Mouse (Mus musculus) embryonic fibroblast, embryonic 13.5 days (primary cell): ENCODE results near the gene Thsd4. TPM values are rescaled to one million over a fixed set of nuclear protein-coding genes. Genes with fewer than 3 reads are reported as not detected.

Experiments
- H3K27ac ChIP-seq: 2 replicates; pipeline ENCODE4 v1.5.1; 2012; ENCODE audit warnings: low read length, control low read depth, inconsistent platforms; ENCODE audit not compliant: insufficient read depth
- H3K4me1 ChIP-seq: 2 replicates; pipeline ENCODE4 v1.6.1; 2011; ENCODE audit warnings: low read length; ENCODE audit not compliant: control insufficient read depth, insufficient read depth
- H3K4me3 ChIP-seq: 2 replicates; pipeline ENCODE4 v1.5.1; 2011; ENCODE audit warnings: mild to moderate bottlenecking, control low read depth, low read length; ENCODE audit not compliant: insufficient read depth
- CTCF ChIP-seq: IDR thresholded peaks from 2 replicates; pipeline ENCODE4 v1.5.1; 2011; ENCODE audit warnings: mild to moderate bottlenecking, control low read depth, low read length, moderate library complexity, borderline replicate concordance; ENCODE audit not compliant: insufficient read depth
- POLR2A ChIP-seq: IDR thresholded peaks from 2 replicates; pipeline ENCODE4 v1.6.1; 2011; ENCODE audit warnings: low read depth, mild to moderate bottlenecking, control low read depth, low read length, moderate library complexity
- polyA plus RNA-seq: library from polyadenylated mRNA; stranded (reverse); fragments of >200 nt; gene quantifications from 2 replicates; pipeline ENCODE4 v1.2.4, GENCODE M21; 2011; ENCODE audit warnings: low read depth; ENCODE audit not compliant: missing spikeins, insufficient read length

The Thsd4 gene
- polyA plus RNA-seq, 1 experiment = 7.0 TPM

DNA sequence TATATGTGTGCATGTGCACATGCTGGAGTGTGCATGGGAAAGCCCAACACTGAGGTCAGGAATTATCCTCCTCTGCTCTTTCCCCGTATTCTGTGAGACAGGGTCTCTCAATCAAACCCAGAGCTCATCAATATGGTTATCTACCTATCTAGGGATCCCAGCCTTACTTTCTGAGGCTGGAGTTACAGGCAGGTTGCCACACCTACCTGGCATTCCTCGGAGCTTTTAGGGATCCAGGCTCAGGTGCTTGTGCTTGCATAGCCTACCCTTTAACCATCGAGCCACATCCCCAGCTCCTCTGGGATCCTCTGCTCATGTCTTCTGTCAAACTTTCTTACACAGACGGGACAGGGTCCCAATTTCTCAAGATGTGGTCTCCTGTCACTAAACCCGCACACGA, 565.4 kb downstream of the Thsd4 start:
- Histone ChIP-seq H3K4me3 (no peak overlapping the region), H3K4me1 (no peaks in the 10 kb centered on the region), H3K27ac (no peak overlapping the region)
- TF ChIP-seq POLR2A (no peak), CTCF (no peak)

DNA sequence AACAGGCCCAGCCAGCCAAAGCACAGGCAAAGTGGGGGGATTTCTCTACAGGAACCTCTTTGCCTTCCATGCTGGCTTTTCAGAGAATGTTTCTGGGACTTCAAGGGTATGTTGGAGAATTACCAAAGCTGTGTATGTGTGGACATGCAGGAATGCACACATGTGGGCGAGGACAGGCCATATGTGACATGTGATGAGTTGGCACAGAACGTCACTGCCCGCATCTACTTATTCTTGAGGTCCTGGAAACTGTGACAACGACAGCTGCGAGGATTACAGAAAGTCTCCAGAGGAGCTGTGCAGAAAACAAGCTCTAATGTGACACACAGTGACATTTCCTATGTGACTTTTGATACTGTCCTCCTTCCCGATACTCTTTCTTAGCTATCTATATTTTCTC, 566.2 kb downstream of the Thsd4 start:
- Histone ChIP-seq H3K4me3 (no peak overlapping the region), H3K27ac (no peak overlapping the region), H3K4me1 (no peaks in the 10 kb centered on the region)
- TF ChIP-seq CTCF (no peak), POLR2A (no peak)

DNA sequence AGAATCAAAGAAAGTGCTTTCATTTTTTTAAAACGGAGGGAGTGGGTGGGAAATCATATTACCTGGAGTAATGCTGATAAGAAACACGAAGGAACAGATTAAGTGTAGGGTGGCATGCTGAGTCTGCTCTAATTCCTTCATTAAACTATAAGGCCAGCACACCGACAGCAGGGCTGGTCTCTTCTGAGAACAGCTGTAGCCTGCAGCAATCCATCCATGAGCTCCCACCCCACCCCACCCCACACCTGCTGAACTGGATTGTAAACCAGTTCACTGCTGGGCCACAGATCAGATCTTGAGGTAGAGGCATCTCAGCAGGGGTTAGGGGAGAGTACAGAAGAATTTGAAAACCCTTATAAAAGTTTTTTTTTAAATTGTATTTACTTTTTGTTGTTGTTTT, 566.6 kb downstream of the Thsd4 start:
- H3K4me3 ChIP-seq = no peak overlapping the region
- no peaks in the 10 kb centered on the region for H3K4me1 ChIP-seq
- TF ChIP-seq POLR2A (no peak), CTCF (no peak)
- no peak overlapping the region for H3K27ac ChIP-seq

DNA sequence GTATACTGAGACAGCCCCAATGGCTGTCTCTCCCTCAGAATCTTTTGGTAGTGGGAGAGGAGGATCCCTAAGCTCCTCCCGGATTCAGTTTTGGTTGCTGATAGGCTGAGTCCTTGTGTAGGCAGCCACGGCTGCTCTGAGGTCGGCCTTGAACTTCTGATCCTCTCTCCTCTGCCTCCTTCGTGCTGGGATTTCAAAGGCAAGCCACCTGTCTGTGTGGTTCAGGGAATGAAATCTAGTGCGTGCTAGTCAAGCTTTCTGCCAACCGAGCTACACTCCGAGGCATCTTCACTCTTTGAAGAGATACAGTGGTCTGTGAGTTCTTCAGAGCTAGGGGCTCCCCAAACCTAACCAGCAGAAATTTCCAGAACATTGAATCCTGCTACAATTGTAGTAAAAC, 568.3 kb downstream of the Thsd4 start:
- no peak overlapping the region for H3K4me3 ChIP-seq
- no peak overlapping the region for H3K27ac ChIP-seq
- TF ChIP-seq POLR2A (no peak), CTCF (no peak)
- H3K4me1 ChIP-seq = no peaks in the 10 kb centered on the region

DNA sequence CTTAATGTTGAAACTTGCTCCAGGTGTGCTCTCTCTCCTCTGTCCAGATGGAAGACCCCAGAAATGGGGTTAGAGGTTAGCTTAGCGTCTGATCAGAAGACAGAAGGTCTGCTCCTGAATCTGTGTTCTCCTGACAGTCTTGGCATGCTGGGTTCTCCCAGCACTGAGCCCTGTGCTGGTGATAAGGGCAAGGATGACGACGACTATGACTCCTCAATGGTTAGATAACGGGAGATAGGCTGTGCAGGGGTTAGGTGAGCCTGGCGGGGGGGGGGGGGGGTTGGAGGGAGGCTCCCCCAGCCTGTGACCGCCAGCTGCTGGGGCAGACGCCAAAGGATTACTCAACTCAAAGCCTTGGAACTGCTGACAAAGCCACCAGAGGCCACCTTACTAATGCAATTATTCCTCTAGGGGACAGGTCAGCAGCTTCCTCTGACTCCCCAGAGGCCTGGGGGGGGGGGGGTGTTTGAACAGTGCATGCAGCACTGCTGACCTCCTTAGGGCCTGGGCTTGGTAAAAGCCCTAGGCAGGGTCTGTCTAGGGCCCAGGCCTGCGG, 569.3 kb downstream of the Thsd4 start:
- Histone ChIP-seq H3K4me1 (no peaks in the 10 kb centered on the region), H3K27ac (no peak overlapping the region), H3K4me3 (no peak overlapping the region)
- no peak for TF ChIP-seq POLR2A
- no peak for TF ChIP-seq CTCF

DNA sequence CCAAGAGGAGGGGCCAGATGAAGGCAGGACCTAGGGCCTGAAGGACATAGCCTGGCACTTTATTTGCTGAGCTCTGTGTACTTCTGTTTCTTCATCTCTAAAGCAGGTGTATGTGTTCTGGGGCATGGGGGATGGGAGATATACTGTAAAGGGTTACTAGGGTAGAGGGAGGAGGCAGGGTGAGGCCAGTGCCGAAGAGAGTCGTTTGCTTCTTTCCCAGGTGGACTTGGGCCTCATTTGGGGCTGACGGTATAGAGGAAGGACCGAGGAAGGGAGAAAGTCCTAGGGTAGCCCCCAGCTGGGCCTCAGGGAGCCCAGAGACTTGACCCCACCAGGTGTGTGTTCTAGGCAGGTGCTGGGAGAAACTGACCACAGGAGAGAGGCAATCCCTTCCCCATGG, 569.9 kb downstream of the Thsd4 start:
- H3K4me3 ChIP-seq = no peak overlapping the region
- TF ChIP-seq POLR2A = no peak
- H3K27ac ChIP-seq = no peak overlapping the region
- H3K4me1 ChIP-seq = no peaks in the 10 kb centered on the region

DNA sequence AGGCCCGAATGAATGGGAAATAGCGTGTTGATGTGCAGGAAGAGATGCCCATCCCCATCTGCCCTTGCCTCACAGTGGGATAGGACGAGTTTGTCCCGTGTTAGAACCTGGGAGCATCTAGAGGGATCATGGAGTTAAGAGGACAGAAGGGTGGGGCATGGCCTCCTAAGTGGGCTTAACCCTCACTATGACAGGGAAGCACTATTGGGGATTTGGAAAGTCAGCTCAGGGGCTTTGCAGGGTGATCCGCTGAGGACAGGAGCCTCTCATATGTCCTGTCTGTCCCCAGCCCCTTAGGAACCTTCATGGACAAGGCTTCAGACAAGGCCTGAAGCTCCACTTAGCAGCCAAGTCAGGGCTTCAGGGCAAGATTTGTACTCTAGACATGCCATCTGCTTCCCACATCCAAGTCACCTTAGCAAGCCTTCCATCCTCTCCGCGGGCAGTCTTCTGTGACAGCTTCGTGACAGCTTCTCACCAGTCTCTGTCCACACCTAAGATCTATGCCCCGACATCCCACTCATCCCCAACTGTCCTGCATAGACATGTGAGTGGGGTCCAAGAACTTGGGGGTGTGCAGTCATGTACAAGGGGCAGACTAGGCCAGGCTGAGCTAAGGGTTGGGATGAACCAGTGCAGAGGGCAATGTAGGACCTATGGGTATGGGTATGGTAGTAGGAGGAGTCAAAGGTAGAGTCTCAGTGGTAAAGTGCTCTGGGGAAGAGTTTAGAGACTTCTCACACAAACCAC, 570.7 kb downstream of the Thsd4 start:
- Histone ChIP-seq H3K4me1 (no peaks in the 10 kb centered on the region), H3K27ac (no peak overlapping the region)

GRCm38 (mm10) chr9:59949981-59950380, 571.9 kb downstream of the Thsd4 start:
- TF ChIP-seq CTCF (no peak), POLR2A (no peak)
- no peaks in the 10 kb centered on the region for H3K4me1 ChIP-seq

More for the DNA sequence above, 570.7 kb downstream of the Thsd4 start:
- TF ChIP-seq POLR2A (no peak), CTCF (no peak)
- H3K4me3 ChIP-seq = no peak overlapping the region

GRCm38 (mm10) chr9:59949511-59949910, 572.3 kb downstream of the Thsd4 start:
- TF ChIP-seq POLR2A (no peak), CTCF (no peak)
- Histone ChIP-seq H3K4me3 (no peak overlapping the region), H3K4me1 (no peaks in the 10 kb centered on the region), H3K27ac (no peak overlapping the region)

More at GRCm38 (mm10) chr9:59949981-59950380, 571.9 kb downstream of the Thsd4 start:
- H3K4me3 ChIP-seq = no peak overlapping the region
- H3K27ac ChIP-seq = no peak overlapping the region

- no peak overlapping the region for H3K27ac ChIP-seq
- TF ChIP-seq CTCF (no peak), POLR2A (no peak)
- H3K4me3 ChIP-seq = no peak overlapping the region
- no peaks in the 10 kb centered on the region for H3K4me1 ChIP-seq
Observed at GRCm38 (mm10) chr9:59948691-59949250, 573.1 kb downstream of the Thsd4 start.

- H3K27ac ChIP-seq = no peak overlapping the region
- H3K4me1 ChIP-seq = no peaks in the 10 kb centered on the region
- no peak overlapping the region for H3K4me3 ChIP-seq
- TF ChIP-seq POLR2A (no peak), CTCF (no peak)
Observed at GRCm38 (mm10) chr9:59948226-59948625, 573.6 kb downstream of the Thsd4 start.
